Mouse (Mus musculus) kidney, postnatal 14 days (tissue): ENCODE results near the gene Galk1.

ENCODE experiments used
- DNase-seq: peaks from one replicate; pipeline ENCODE4 v3.0.0; 2022; ENCODE audit warnings: mixed read lengths

The Galk1 gene

DNA sequence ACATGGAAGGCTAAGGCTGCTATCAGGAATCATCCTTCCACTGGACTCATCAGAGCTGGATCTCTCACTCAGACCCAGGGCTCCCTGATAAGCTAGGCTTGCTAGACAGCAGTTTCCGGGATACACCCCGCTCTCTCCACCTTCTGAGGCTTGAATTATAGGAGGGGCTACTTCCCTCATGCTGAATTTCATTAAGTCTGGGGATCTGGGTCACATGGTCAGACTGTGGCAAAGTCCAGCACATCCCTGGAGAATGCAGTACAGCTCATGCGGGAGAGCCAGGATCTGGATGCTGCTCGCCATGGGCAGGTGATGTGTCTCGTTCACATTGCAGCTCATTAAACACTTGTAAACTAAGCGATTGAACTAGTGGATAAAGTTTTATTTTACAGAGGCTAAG, 41.5 kb downstream of the Galk1 start:
- DNase-seq: peak; percentile 66

DNA sequence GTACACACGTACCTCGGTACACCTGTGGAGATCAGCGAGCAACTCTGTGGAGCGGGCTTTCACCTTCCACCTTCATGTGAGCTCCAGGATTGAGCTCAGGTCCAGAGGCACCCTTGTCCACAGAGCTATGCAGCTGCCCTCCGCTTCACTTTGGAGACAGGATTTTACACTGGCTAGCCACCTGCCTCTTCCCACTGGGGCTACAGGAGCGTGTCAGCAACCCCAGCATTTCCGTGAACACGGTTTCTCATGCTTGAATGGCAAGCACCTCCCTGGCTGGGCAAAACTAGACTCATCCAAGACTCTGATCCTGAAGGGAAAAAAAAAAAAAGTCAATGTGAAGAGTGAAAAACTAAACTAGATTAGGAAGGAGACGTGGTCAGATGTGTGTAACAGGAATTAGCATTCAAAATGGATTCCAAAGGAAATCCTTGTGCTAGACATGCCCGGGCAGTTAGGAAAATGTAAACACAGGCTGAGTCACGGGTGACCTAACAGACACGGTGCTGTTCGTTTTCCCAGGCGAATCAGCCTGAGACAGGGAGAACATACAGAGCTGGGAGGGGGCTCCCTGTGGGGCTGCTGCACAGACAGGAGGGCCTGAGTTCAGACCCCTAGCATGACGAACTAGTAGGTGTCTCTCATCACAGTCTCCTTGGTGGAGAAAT, 42.4 kb downstream of the Galk1 start:
- DNase-seq: peak; percentile 38

DNA sequence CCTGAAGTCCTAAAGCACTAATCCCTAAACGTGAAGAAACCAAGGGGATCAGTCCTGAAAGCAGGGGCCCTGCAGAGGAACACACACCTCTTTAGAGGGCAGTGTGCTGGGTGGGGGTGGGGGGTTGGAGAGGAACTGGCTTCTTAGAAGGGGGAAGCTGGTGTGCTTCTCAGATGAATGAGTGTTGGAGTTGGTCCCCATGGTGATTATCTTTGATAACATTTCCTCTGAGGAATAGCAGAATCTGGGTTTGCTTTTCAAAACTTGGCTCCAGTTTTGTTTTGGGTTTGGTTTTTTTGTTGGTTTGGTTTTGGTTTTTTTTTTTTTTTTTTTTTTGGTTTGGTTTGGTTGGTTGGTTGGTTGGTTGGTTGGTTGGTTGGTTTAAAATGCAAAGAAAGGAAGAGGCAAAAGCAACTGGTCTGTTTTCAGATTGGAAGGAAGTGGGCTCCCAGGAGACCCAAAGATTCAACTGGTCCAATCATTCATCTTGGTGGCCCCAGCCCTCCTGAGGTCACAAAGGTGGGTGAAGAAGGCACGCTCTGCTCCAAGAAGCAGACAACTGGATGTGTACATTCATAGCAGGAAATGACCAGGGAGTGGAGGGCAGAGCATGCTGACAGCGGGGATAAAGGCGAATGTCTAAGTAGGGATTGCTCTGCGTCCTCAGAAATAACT, 43.7 kb downstream of the Galk1 start:
- no peak for DNase-seq

DNA sequence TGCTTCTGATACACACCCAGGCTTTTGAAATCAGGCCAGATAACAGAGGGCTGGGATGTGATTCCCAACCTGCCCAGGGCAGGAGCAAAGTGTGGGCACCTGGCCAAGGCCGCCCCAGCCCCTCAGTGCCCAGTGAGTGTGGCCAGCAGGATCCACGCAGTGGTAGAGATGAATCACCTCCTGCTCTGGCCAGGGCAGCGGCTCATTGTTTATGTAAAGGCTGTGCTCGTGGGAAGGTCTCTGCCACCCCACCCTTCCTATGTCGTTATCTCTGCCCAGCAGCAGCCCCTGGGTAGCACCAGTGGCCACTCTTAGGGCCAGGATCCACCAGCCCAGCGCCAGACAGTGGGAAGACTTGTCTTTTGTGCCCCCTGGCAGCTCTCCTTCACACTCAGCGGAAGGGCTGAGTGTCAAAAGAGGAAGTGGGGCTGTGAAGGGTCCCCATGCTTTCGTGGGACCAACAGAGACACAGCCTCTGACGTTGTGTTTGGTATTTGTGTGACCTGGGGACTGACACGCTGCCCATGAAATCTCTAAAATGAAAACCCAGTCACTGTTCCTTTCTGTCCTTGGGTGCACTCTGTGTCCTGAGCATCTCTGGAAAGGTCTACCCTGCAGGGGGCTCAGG, 47.4 kb downstream of the Galk1 start:
- DNase-seq: peak; percentile 44

DNA sequence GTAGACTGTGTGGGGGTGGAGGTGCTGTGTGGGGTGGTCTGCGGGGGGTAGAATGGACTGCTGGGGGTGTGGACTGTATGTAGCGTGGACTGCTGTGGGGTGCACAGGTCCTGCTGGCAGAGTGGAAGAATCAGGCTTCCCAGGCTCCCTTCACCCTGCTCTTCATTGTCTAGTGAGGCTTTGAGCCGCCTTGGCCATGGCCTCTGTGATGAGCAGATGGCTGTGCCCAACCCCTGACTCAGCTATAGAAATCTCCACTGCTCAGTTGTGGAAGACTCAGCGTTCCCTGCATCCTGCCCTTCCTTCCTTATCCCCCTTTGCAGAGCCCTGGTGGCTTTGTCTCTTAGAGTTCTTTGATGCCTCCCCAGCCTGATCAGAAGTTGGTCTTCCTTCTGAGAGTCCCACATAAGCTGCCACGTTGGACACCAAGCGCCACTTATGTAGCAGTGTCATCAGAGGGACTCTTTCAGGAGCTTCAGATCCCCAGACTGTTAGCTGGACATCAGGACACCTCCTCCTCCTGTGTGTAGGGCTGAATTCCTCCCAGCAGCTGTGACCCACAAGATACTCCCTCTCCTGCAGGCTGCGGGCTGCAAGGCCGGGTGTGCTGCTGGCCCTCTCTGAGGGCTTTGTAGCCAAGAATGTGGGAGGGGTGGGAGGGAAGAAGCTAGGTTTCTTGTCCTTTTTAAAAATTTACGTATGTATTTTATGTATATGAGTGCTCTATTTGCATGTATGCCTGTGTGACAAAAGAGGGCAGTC, 49.7 kb downstream of the Galk1 start:
- no peak for DNase-seq

DNA sequence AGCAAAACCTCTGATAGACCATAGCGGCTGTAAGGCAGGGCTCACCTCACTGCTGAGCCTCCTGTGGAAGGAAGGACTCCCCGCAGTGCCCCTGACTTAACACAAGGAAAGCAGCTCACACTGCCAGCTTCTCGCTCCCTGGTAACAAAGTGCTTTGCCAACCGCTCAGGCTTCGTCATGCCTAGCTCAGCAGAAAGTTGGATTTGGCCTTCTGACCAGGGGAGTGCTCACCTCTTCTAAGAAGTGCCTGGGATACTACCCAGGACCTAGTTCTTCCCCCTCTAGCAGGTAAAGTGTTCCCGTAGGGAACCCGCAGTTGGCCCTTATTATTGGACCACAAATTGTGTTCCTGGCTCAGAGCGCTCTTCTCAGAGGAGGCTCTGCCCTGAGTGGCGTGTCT, 53.5 kb downstream of the Galk1 start:
- no peak for DNase-seq
